Mouse (Mus musculus): Measurements from ENCODE around the gene Olfr1328. TPM values are rescaled to one million over a fixed set of nuclear protein-coding genes. Genes with fewer than 3 reads are reported as not detected.
"Not testable (repeated sequence)": the region's sequence is repeated elsewhere in the genome, so short reads cannot be mapped to it uniquely, and the experiment has no call there.

Gene Olfr1328
- not detected for total RNA-seq (2021)
- long read RNA-seq, experiment 1, result 0 reads
- long read RNA-seq, experiment 2, result 0 reads

DNA sequence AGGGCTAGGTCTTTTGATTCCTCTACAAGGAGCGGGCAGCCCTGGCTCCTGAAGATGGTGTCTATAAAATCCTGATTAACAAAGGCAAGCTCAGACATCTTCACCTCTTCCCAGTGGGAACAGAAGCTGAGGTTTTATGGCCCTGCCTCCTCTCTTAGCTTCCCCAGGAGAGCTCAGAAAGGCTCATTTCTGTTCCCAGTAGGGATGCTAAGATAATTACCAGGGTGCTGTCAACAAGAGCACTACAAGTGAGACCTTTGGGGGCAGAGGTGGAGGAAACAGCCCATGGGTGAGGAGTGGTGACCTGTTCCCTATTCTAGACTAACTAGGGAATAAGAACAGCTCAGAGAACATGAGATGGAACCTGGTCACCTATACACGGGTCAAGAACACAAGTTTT is at the start of gene Olfr1328:
Olfr1328 (minus strand) TSS at position 101 of the 400 bp plus-strand sequence.
- no peak for DNase-seq (ENCODE audit: low spot score in 2 of 2)

- DNase-seq (ENCODE audit: low spot score in 2 of 2), result no peak
Observed at GRCm38 (mm10) chr4:118985291-118985690, 46.9 kb upstream of the Olfr1328 start.

GRCm38 (mm10) chr4:118973281-118973680 is 34.9 kb upstream of the Olfr1328 start:
- DNase-seq (ENCODE audit: low spot score in 2 of 2), result no peak

- DNase-seq (ENCODE audit: low spot score in 2 of 2), result no peak
Observed at GRCm38 (mm10) chr4:118967711-118968110, 29.3 kb upstream of the Olfr1328 start.

- DNase-seq (ENCODE audit: low spot score in 2 of 2), result no peak
Observed at GRCm38 (mm10) chr4:118961141-118961628, 22.8 kb upstream of the Olfr1328 start, which contains the start of gene Lao1. Gene Lao1, plus strand, starts transcription at chr4:118961578.

DNA sequence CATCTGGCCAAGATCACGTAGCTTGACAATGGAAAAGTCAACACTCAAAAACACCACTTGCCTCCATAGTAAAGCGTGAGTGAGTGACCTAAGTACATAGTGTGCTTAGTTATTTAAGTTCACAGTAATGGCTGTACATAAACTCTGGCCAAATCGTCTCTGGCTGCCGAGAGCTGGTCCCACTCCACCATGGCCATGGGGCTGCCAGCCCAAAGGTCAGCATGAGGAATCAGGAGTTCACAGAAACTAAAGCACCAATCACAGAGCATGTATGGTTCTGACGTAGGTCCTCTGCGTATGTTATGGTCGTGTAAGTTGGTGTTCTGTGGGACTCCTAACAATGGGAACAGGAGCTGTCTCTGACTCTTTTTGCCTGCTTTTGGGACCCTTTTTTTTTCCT is 20.4 kb upstream of the Olfr1328 start:
- no peak for DNase-seq (ENCODE audit: low spot score in 2 of 2)

DNA sequence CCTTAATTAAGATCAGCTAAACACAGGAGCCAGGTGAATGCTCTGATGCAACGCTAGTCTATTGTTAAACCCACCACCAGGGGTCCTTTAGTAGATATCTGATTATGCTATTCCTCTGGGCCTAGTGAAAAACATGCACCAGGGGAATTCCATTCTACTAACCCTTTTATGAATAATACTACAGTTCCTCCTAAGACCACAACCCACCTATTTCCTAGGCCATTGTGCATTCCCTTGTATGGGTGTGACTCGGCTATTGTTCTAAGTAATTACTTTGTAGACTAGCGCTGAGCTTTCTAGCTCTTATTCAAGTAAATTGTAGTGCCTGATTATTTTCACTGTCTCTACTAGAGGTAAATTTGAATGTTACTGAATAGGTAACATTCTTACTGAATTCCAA is 7.1 kb downstream of the Olfr1328 start:
- DNase-seq (ENCODE audit: low spot score in 2 of 2), result not testable (repeated sequence)

GRCm38 (mm10) chr4:118917365-118917764 is 21.0 kb downstream of the Olfr1328 start, which contains the start of gene Olfr1329:
Gene Olfr1329, minus strand, starts transcription at chr4:118917465.
- not testable (repeated sequence) for DNase-seq (ENCODE audit: low spot score in 2 of 2)

GRCm38 (mm10) chr4:118901981-118902380 is 36.4 kb downstream of the Olfr1328 start:
- DNase-seq (ENCODE audit: low spot score in 2 of 2), result no peak

GRCm38 (mm10) chr4:118888297-118888696 is 50.1 kb downstream of the Olfr1328 start, which contains the start of gene Olfr1330:
Gene Olfr1330, plus strand, starts transcription at chr4:118888597.
- DNase-seq (ENCODE audit: low spot score in 2 of 2), result no peak

Other genes with a start within 250 kb of the Olfr1328 start
- not detected for gene Olfr1342, start 245.9 kb downstream of the Olfr1328 start, total RNA-seq (2021)
- not detected for gene Olfr1341, start 235.1 kb downstream of the Olfr1328 start, total RNA-seq (2021)
- not detected for gene Olfr1340, start 218.5 kb downstream of the Olfr1328 start, total RNA-seq (2021)
- not detected for gene Olfr1339, start 206.4 kb downstream of the Olfr1328 start, total RNA-seq (2021)
- not detected for gene Olfr1338, start 179.9 kb downstream of the Olfr1328 start, total RNA-seq (2021)
- gene Olfr1337, start 156.0 kb downstream of the Olfr1328 start, total RNA-seq (2021), result not detected
- gene Olfr1335, start 128.7 kb downstream of the Olfr1328 start, total RNA-seq (2021), result not detected
- not detected for gene Olfr1333, start 102.3 kb downstream of the Olfr1328 start, total RNA-seq (2021)
- not detected for gene Olfr1331, start 74.0 kb downstream of the Olfr1328 start, total RNA-seq (2021)
- gene Olfr1330, start 50.0 kb downstream of the Olfr1328 start, total RNA-seq (2021), result not detected
- gene Olfr1329, start 21.1 kb downstream of the Olfr1328 start, total RNA-seq (2021), result not detected
- gene Lao1, start 23.0 kb upstream of the Olfr1328 start, total RNA-seq (2021), result not detected
- gene Slc2a1, start 170.1 kb upstream of the Olfr1328 start, total RNA-seq (2021), result 1 to 10 TPM; 5.8 to 7.0 TPM
- 1 to 10 TPM; 8.0 to 9.5 TPM for gene Zfp691, start 235.6 kb upstream of the Olfr1328 start, total RNA-seq (2021)